Mouse (Mus musculus) spleen, adult 2 months (tissue): ENCODE data around the gene Dtnb. TPM values are rescaled to one million over a fixed set of nuclear protein-coding genes. Genes with fewer than 3 reads are reported as not detected.

Experiments
- DNase-seq, 2 experiments: peaks; one replicate each; pipeline versions ENCODE4 v3.0.0 to v3.0.0-alpha.2; 2012 to 2021; ENCODE audit warnings: low spot score in 2 of 2, low read depth in 1 of 2
- H3K27ac ChIP-seq: fragments of 200-500 bp; 2 replicates; pipeline ENCODE4 v1.5.1; 2012; ENCODE audit warnings: low read length, inconsistent platforms; ENCODE audit not compliant: insufficient read depth
- H3K27me3 ChIP-seq: fragments of 200-500 bp; 2 replicates; pipeline ENCODE4 v1.6.1; 2012; ENCODE audit warnings: mild to moderate bottlenecking, moderate library complexity, low read length, inconsistent platforms; ENCODE audit not compliant: control insufficient read depth, insufficient read depth
- H3K36me3 ChIP-seq: fragments of 200-500 bp; 2 replicates; pipeline ENCODE4 v1.6.1; 2012; ENCODE audit warnings: mild to moderate bottlenecking, low read length, inconsistent platforms; ENCODE audit not compliant: control insufficient read depth, insufficient read depth
- H3K4me1 ChIP-seq: fragments of 200-500 bp; 2 replicates; pipeline ENCODE4 v1.6.1; 2011; ENCODE audit warnings: inconsistent platforms; ENCODE audit not compliant: control insufficient read depth, insufficient read depth, insufficient read length
- H3K4me3 ChIP-seq: fragments of 200-500 bp; 2 replicates; pipeline ENCODE4 v1.5.1; 2011; ENCODE audit warnings: mild to moderate bottlenecking, inconsistent platforms; ENCODE audit not compliant: insufficient read depth, insufficient read length; ENCODE audit errors: extremely low read depth
- CTCF ChIP-seq: fragments of 200-500 bp; IDR thresholded peaks from 2 replicates; pipeline ENCODE4 v1.5.1; 2011; ENCODE audit warnings: mild to moderate bottlenecking, inconsistent platforms; ENCODE audit not compliant: insufficient read depth, insufficient read length, insufficient replicate concordance; ENCODE audit errors: extremely low read depth
- POLR2A ChIP-seq: fragments of 200-500 bp; IDR thresholded peaks from 2 replicates; pipeline ENCODE4 v1.6.1; 2011; ENCODE audit warnings: low read depth, low read length, inconsistent platforms
- WGBS: fragments of 180-500 bp; shearing (Covaris S2); methylation state at CpG from one replicate; pipeline ENCODE4 v1.1.7; 2018; 5-methylcytosine and 5-hydroxymethylcytosine counted together
- polyA plus RNA-seq: library from polyadenylated mRNA; depleted of rRNA; stranded (reverse); fragments of >200 nt; gene quantifications from 2 replicates; pipeline ENCODE4 v1.2.3, GENCODE M21; 2012

Gene Dtnb
- polyA plus RNA-seq, 1 experiment: 31.0 TPM

DNA sequence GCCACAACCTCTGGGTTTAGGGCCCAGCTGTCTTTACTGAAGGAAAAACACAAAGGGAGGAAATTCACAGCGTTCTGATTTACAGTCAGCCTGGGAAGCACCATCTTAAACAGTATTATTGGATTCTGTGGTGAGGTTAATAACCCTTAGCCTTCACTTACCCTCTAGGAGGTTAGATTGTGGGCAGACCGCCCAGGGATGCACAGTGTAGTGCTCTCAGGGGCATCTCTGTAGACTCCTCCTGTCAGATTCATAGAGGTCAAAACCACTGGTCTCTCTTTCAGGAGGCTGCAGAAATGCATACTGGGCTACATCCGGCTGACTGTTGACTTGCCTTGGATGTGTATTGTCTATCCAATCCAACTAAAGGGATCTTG lies 168.5 kb downstream of the Dtnb start:
- 61% methylated on average over 3 of the region's 3 CpGs for WGBS
- Histone ChIP-seq H3K27me3 (no peaks in the 10 kb centered on the region), H3K4me3 (no peak overlapping the region), H3K4me1 (peaks cover 22% of the 10 kb centered on the region; the same call in 1 of the 2 replicates), H3K36me3 (no peaks in the 10 kb centered on the region), H3K27ac (no peak overlapping the region)
- TF ChIP-seq CTCF: no peak
- no peak for TF ChIP-seq POLR2A
- DNase-seq: no peak

GRCm38 (mm10) chr12:3745432-3746105 lies 173.4 kb downstream of the Dtnb start:
- Histone ChIP-seq H3K27ac (peak overlapping the region; percentile 9), H3K36me3 (no peaks in the 10 kb centered on the region), H3K4me3 (no peak overlapping the region), H3K4me1 (peaks cover 12% of the 10 kb centered on the region; the same call in 1 of the 2 replicates), H3K27me3 (no peaks in the 10 kb centered on the region)
- TF ChIP-seq CTCF (no peak), POLR2A (no peak)
- whole genome bisulfite sequencing: 14% methylated on average over 7 of the region's 7 CpGs
- DNase-seq: peak; percentile 32 to 64

GRCm38 (mm10) chr12:3746369-3746768 lies 174.2 kb downstream of the Dtnb start:
- DNase-seq: no peak
- 88% methylated on average over 3 of the region's 3 CpGs for WGBS
- no peaks in the 10 kb centered on the region for H3K36me3 ChIP-seq
- no peaks in the 10 kb centered on the region for H3K27me3 ChIP-seq
- H3K27ac ChIP-seq: no peak overlapping the region
- no peak overlapping the region for H3K4me3 ChIP-seq
- peaks cover 9% of the 10 kb centered on the region; the same call in 1 of the 2 replicates for H3K4me1 ChIP-seq
- TF ChIP-seq CTCF: no peak
- no peak for TF ChIP-seq POLR2A

DNA sequence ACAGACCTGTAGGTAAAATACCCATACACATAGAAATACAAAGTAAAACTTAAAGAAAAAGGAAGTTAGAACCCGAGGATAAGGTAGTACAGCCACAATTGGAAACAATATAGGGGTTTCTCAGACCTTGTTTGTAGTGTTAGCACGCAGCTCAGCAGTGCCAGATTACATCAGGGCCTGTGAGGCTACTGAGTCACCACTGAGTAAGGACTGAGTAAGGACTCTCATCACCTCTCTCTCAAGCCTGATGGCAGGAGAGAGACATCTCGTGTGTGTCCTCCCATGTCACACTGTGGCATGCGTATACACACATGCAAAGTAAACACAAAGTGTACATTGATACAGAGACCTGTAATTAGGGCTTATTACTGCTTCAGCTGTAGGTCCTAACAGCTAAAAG lies 175.4 kb downstream of the Dtnb start:
- no peak for DNase-seq
- H3K4me3 ChIP-seq: no peak overlapping the region
- no peak overlapping the region for H3K27ac ChIP-seq
- H3K36me3 ChIP-seq: no peaks in the 10 kb centered on the region; the same call in 1 of the 2 replicates
- H3K4me1 ChIP-seq: peaks cover 9% of the 10 kb centered on the region; the same call in 1 of the 2 replicates
- TF ChIP-seq CTCF: no peak
- H3K27me3 ChIP-seq: no peaks in the 10 kb centered on the region
- WGBS: 60% methylated on average over 4 of the region's 4 CpGs

GRCm38 (mm10) chr12:3755522-3755921 lies 183.3 kb downstream of the Dtnb start:
- Histone ChIP-seq H3K4me1 (peaks cover 11% of the 10 kb centered on the region), H3K4me3 (no peak overlapping the region), H3K27ac (no peak overlapping the region), H3K27me3 (no peaks in the 10 kb centered on the region), H3K36me3 (no peaks in the 10 kb centered on the region; the same call in 1 of the 2 replicates)
- no peak for DNase-seq
- WGBS: 35% methylated on average over 6 of the region's 6 CpGs
- TF ChIP-seq POLR2A: no peak
- TF ChIP-seq CTCF: no peak

GRCm38 (mm10) chr12:3756216-3756615 lies 184.0 kb downstream of the Dtnb start:
- no peaks in the 10 kb centered on the region for H3K27me3 ChIP-seq
- H3K4me1 ChIP-seq: peaks cover 11% of the 10 kb centered on the region
- 87% methylated on average over 3 of the region's 3 CpGs for WGBS
- TF ChIP-seq POLR2A (no peak), CTCF (no peak)
- no peak overlapping the region for H3K27ac ChIP-seq
- no peaks in the 10 kb centered on the region; the same call in 1 of the 2 replicates for H3K36me3 ChIP-seq
- no peak for DNase-seq
- no peak overlapping the region for H3K4me3 ChIP-seq

- no peak overlapping the region for H3K4me3 ChIP-seq
- 85% methylated on average over 3 of the region's 3 CpGs for WGBS
- TF ChIP-seq CTCF (no peak), POLR2A (no peak)
- no peak for DNase-seq
- H3K27ac ChIP-seq: no peak overlapping the region
- peaks cover 11% of the 10 kb centered on the region for H3K4me1 ChIP-seq
- no peaks in the 10 kb centered on the region for H3K36me3 ChIP-seq
- no peaks in the 10 kb centered on the region for H3K27me3 ChIP-seq
These were observed 185.9 kb downstream of the Dtnb start for GRCm38 (mm10) chr12:3758127-3758526.
